Mouse (Mus musculus) CD4-positive, CD25-positive, alpha-beta regulatory T cell, adult 4 months (primary cell): Measurements from ENCODE around the gene Copg1. TPM values are rescaled to one million over a fixed set of nuclear protein-coding genes. Genes with fewer than 3 reads are reported as not detected.
"Not testable (repeated sequence)": the region's sequence is repeated elsewhere in the genome, so short reads cannot be mapped to it uniquely, and the experiment has no call there.

ENCODE experiments used
- ATAC-seq: one replicate; pipeline ENCODE4 v1.8.0; 2017
- polyA plus RNA-seq, 2 experiments: library from polyadenylated mRNA; unstranded; fragments of 100-300 nt; shearing (Covaris generic); gene quantifications; one replicate each; pipeline ENCODE4 v1.2.1; 2017

Copg1 gene
- polyA plus RNA-seq, 2 experiments from 2014 or later = 111 to 171 TPM

DNA sequence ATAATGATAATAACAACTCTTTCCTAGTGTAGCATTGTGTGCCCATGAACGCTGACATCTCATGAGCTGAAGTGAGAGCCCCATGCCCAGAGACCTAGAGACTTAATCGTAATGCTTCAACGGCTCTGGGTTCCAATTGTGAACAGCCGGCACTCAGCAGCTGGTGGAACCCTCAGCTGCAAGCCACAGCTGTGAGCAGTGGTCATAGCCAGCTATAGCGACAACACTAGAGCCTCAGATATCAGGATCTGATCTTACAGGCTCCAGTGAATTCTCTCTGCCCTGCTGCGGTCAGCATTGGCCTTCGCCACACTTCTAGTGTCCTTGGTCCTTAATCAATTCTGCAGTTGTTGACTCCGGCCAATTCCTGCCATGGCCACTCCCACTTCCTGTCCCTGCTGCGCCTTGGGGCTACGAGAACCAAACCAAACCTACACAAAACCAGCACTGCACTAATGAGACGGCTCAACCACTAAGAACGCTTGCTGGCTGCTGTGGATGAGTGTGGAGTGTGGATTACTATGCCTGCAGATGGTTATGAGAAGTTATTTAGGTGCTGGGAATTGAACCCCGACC, 11.5 kb upstream of the Copg1 start:
- ATAC-seq = no peak

DNA sequence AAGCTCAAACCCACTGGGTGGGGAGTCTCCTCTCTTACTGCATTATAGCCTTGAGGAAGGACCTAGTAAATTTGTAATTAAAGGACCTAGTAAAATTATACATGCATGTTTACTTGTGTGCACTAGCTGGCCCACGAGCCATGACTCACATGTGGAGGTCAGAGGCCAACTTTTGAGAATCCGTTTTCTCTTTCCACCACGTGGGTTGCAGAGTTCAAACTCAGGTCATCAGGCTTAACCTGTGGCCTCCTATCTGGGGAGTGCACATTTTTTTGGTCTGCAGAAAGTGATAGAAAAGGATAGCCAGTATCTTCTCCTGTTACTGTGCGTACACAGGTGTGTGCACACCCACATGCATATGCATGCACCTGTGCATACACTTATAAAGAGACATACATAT, 8.6 kb upstream of the Copg1 start:
- peak; percentile 71 for ATAC-seq

DNA sequence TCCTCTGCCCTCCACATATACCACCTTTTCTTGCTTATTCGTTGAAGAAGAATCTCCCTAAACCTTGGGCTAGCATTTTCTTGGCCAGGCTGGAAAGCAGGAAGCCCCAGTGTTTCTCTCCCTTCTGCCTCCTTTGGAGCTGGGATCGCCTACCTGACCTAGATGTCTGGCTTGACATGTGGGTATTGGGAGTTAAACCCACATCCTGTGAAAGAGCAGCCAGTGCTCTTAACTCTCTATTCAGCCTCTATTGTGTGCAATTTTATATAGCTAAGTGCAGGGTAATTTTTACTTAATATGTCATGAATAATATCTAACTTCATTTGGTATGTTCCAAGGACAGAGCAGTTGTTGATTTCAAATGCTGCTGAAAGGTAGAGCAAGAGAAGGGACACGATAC, 8.0 kb upstream of the Copg1 start:
- ATAC-seq = no peak

DNA sequence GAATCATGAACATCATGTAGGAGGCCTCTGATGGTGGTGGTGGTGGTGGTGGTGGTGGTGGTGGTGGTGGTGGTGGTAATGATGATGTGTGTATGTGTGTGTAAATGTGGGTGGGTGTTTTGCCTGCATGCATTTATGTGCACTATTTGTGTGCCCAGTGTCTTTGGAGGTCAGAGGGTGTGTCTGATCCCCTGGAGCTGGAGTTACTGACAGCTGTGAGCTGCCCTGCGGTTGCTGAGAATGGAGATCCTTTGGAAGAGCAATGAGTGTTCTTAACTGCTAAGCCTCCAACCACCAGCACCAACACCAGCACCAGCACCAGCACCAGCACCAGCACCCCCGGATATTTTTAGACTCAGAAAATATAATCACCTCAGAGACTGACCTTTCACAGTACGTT, 5.4 kb upstream of the Copg1 start:
- ATAC-seq = no peak

DNA sequence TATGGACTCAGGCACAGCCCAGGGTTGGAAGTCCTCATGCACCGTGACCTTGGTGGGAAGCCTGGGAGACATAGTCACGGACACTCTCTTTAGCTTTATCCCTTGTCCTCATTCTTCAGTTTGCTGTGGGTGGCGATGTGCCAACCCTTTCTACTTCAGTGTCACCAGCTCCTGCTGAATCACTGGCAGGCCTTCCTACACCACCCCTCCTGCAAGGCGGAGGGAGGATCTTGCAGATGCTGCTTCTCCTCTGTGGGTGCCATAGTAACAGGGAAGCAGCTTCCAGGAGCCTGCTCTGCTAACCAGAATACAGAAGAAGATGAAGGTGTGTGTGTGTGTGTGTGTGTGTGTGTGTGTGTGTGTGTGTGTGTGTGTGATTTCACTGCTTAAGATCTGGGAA, 4.8 kb upstream of the Copg1 start:
- ATAC-seq = no peak

DNA sequence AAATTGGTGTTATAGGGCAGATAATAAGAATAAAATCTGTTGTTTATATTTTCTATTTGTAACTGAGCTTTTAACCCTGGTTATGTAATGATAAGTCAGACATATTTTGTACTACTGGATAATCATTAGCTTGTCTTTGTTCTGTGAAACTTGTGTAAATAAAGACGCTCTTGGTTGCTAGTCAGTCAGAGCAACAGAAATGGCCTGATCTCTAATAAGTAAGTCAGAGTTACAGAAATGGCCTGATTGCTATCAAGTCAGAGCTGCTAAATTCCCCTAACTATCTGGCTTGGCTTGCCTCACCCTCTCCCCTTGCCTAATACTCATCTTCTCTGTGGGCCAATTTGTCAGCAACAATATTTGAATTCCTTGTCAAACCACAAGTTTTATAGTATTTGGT, 893 bp upstream of the Copg1 start:
- ATAC-seq = no peak

DNA sequence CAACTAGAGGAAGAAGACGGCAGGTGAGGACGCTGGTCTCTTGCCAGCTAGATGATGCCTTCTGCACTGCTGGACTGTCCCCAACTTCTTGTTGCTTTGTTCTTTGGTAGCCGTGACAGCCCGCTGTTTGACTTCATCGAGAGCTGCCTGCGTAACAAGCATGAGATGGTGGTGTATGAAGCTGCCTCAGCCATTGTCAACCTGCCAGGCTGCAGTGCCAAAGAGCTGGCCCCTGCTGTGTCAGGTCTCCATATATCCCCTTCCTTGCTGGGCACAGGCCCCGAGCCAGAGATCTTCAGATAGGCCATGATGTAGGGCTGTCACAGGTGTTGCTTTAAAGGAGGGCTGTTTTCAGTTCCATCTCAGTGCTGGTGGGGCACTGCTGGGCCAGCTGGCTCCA, 6.3 kb downstream of the Copg1 start:
- ATAC-seq = no peak

DNA sequence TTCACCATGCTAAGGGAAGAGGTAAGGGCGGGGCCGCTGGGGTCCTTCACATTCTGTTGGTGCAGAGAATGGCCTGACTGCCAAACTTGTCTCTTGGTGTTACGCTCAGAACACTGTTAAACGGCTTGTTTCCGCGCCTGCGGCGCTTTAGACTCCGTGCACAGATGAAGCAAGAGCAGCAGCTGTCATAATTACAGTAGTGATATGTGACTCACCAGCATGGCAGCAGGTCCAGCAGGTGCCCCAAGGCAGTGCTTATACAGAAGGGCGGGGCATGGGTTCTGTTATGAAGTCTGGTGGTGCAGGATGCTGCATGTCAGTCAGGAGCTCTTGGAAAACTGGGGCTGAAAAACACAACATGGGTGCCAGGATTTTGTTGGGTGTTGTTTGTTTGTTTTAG, 10.4 kb downstream of the Copg1 start:
- no peak for ATAC-seq

DNA sequence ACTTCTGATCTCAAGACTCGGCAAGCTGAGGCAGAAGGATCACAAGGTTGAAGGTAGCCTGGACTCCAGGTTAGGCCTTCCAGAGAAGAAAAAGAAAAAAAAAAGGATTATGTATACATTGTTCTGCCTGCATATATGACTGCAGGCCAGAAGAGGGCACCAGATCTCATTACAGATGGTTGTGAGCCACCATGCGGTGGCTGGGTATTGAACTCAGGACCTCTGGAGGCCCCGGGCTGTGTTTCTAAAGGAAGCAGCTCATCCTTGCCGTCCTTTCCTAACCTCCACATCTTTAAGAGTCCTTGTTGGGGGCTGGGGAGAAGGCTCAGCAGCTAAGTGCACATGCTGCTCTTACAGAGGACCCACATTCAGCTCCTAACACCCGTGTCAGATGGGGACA, 19.0 kb downstream of the Copg1 start:
- ATAC-seq = no peak

DNA sequence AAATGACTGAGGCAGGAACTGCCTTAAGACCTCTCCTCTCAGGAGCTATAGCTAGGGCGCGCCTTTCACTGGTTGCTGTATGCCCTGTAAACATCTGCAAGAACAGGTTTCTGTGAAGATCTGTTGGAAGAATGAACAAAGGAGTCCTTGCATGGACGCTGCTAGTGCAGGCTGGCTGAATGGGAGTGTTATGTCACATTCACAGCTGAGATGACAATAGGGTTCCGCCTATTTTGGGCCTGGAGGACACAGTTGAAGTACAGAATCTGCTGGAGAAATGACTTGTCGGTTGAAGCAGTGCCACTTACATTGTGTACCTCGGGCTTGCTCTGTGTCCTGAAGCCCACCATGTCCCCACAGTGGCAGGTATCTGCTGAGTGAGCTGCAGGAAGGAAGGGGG, 21.6 kb downstream of the Copg1 start:
- ATAC-seq = no peak

DNA sequence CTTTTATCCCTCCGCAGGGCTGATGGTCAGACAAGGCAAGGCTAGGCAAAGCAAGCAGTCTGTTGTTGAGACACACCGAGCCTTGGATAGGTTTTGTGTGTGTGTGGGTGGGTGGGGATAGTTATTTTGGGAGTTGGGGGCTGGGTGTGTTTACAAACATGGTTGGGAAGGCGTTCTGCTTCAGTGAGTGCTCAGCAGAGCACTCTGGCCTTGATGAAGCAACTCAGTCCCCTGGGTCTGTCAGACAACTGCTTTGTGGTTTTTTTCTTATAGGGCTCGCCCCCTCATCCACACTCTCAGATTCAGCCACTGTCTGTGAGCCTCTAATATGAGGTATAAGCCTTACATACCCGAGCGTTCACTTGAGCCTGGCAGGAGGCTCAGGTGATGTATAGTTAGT, 23.9 kb downstream of the Copg1 start:
- ATAC-seq = no peak

DNA sequence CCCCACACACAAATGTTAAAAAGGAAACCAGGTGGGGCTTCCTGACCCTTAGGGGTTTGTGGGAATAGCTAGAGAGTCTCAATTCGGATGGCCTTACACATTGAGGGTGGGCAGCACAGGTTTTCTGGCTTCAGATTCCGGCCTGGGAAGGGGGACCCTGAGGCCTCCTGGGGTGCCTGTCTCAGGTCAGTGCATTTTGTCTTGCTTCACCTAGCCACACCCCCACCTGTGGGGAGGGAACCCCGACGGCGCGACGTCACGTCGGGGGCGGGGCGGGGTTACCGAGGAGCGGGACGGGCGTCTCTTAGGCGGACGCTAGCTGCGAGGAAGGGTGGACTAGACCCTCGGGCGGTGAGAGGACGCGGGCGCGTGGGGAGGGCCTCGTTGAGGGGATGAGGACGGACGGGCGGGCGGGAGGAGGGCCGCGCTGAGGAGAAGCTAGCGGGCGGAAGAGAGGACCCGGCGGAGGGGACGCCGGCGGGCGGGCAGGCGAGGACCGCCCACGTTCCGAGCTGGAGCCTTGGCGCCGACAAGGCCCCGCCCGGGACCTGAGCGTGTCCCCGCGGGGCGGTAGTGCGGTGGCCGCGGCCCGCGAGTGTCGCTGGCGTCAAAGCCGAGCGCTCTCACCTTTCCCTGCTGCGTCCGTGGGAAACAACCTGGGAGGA, 26.2 kb downstream of the Copg1 start, which contains the start of gene Hmces:
Gene Hmces, plus strand, starts transcription at position 275 of the 665 bp plus-strand sequence.
- peak; percentile 68 for ATAC-seq

DNA sequence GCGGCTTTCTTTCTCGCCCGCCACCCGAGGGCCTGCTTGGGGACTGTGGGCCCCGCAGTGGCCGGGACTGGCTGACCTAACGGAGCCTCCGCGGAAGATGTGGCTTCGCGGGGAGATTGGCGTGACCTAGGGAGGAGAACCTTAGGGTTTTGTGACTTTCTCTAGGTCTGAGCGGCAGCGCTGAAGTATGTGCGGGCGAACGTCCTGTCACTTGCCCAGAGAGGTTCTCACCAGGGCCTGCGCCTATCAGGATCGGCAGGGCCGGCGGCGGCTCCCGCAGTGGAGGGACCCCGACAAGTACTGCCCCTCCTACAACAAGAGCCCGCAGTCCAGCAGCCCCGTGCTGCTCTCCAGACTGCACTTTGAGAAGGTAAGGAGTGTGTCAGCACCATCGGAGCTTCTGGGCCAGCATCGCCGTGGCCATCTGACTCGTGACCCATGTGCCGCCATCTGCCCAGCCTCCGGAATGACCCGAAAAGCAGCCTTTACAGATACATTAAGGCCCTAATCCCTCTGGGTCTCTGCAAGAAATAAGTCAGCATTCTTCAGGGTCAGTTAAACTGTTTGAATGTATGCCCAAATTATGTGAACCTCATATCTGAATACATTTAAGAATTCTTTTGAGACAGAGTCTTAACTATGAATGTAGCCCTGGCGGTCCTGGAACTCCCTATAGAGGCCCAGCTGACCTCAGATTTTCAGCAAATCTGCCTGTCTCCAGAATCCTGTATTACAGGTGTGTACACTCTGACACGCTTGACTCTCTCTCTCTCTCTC, 26.9 kb downstream of the Copg1 start:
- ATAC-seq = peak; percentile 24

DNA sequence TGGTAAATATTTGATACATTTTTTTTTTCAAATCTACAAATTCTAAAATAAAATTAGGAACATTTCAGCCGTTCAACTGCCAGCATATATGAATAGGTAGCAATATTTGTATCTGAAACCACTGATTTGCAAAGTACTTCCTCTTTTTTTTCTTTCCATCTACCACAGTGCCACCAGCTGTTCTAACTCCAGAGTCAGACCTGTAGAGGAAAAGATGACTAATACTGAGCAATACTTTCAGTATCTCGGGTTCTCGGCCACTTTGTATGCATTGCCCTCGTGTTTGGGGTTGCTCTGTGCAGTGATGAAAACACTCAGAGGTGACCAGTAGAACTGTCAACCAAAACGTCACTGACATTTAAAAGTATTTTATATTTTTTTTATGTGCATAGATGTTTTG, 28.3 kb downstream of the Copg1 start:
- ATAC-seq = peak; percentile 74

DNA sequence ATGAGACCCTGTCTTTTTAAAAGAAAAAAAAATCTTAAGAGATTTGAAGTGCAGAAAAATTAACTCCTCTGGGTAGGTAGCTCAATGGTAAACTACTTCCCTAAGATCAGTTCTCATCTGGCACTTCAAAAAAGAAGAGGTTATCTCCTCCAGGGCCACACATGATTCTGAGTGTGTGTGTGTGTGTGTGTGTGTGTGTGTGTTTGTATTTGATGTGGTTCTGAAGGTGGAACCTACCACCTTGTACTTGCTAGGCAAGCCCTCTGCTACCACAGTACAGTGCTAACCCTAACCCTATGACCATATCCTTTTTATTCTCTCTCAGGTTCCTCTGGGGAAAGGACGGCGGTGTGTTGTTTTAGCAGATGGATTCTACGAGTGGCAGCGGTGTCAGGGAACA, 33.6 kb downstream of the Copg1 start:
- no peak for ATAC-seq

DNA sequence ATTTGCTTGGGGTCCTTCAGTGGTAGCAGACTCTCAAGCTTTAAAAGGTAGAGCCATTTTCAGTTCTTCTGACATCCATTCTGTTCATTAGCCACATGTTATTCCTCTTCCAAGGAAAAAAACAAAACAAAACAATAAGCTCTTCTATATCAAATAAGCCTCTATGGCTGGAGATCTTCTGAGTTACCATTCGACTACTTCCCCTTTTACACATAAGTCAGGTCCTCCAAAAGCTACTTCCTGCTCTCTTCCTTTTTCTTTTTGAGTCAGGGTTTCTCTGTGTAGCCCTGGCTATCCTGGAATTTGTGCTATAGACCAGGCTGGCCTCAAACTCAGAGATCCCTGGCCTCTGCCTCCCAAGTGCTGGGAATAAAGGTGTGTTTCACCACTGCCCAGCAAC, 36.0 kb downstream of the Copg1 start:
- no peak for ATAC-seq

DNA sequence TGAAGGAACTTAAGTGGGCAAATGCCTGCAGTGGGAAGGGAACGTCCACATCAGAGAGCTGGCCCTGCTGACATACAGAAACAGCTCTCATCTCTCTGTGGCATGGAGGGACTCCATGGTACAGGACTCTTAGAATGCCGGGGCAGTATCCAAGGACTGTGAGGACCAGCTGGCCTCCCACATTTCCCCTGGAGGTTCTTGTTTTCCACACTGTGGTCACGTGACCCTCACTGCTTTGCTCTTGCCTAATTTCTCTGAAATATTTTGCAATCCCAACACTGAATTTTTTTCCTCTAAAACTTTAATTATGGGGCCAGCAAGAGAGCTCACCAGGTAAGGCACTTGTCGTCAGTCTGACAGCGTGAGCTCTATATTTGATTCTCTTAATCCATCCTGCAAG, 47.4 kb downstream of the Copg1 start:
- no peak for ATAC-seq

DNA sequence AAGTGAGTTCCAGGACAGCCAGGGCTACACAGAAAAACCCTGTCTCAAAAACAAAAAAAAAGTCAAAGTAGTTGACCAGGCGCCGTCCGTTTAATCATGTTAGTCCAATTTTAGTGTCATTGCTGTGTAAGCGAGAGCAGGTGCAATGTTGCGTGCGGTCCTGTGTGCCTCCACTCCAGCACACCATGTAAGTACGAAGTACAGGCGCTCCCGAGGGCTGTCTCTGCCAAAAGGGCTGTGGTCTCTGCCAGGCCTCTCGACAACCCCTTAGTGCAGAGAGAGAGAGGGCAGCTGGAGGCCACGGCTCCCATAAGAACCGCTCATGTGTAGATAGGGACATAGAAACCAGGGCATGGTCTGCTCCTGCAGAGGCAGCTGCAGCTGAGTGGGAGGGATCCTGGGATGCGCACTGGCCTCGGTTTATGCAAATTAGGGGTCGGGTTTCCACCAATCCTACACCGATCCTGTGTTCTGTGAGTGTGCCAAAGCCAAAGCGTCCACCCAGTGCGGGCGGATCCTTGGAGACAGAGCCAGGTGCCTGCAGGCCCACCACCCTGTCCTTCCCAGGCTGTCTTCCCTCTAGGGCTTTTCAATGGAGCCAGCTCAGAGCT, 49.7 kb downstream of the Copg1 start:
- no peak for ATAC-seq

DNA sequence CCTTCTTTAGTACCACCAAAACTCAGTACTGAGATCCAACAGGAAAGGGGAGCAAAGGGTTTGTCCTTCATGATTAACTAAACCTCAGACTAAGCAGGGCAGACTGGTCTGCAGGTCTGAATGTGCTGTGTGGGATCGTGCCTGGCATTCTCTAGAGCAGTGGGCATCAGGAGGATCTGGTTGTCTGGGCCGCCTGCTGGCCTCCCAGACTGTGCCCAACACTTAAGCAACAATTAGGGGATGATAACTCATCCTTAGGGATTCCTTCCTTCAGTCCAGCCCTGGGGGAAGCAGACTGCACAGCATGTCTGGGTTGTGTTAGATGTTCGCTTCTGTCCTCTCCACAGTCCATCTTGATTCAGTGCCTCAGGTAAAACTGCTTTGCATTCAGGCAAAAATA, 51.3 kb downstream of the Copg1 start:
- no peak for ATAC-seq

DNA sequence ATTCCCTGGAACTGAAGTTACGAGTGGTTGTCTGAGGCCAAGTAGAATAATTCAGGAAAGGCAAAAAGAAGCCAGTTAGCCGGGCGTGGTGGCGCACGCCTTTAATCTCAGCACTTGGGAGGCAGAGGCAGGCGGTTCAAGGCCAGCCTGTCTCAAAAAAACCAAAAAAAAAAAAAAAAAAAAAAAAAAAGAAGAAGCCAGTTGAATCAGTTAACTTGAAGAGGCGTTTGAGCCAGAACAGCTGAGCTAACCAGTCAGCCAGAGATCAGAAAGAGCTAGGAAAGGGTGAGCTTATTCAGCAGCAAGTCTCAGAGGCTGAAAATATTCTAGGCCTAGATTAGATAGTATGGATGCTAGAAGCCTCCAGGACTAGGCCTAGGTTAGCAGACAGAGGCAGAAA, 54.6 kb downstream of the Copg1 start:
- ATAC-seq = no peak

DNA sequence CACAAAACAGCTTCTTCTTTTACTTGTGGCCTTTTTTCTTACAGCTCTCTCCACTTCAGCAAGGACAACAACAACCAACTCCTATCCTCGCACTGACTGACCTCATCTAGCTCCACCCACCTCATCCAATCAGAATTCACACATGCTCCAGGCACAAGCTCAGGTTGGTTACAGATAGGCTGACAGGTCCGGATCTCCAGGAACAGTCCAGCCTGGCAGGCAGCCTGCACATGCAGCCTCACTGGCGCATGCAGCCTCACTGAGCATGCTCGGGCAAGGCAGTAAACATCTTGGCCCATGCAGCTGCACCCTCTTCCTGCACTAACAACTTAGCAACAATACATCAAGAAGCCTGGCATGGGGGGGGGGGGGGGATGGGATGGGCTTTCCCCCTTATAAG, 74.8 kb downstream of the Copg1 start:
- not testable (repeated sequence) for ATAC-seq
